Mouse (Mus musculus): ENCODE results near the gene Sult6b2.

Gene Sult6b2

GRCm38 (mm10) chr6:142779045-142779811, 25.1 kb downstream of the Sult6b2 start:
- DNase-seq (ENCODE audit: low spot score) = peak; percentile 48

GRCm38 (mm10) chr6:142776935-142777334, 27.4 kb downstream of the Sult6b2 start:
- no peak for DNase-seq (ENCODE audit: low spot score)

DNA sequence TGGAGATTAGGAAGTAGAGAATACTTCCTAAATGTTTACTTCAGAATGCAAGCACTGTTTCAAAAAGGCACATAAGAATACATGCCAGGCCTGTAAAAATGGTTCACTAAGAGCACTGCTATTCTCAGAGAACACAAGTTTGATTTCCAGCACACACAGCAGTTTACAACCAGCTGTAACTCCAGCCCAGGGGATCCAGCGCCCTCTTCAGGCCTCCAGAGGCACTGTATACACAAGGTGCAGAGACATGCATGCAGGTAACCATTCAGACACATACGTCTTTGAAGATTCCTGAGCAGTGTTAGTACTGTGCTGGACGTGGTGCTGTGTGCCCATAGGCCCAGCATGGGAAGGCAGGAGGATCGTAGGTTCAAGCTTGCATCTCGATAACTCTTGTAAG, 30.7 kb downstream of the Sult6b2 start:
- DNase-seq (ENCODE audit: low spot score) = no peak

- DNase-seq (ENCODE audit: low spot score) = no peak
Observed at GRCm38 (mm10) chr6:142771643-142772042, 32.7 kb downstream of the Sult6b2 start.

- no peak for DNase-seq (ENCODE audit: low spot score)
Observed at GRCm38 (mm10) chr6:142769896-142770295, 34.4 kb downstream of the Sult6b2 start.

DNA sequence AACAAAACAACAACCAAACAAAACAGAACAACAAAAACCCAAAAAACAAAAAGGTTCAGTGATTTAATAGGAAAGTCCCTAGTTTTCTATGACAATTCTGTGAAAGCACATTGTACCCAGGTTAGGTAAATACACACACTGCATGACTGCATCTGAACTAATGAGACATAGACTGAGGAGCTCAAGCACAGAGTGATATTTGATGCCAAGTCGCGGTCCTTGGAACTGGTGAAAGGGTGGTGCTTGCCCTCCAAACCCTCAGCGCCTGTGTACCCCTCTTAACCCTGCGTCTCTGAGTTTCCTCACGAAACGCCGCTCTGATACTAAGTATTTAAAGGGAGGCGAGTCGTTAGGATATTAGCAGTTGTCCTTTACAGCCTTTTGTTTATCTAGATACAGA, 37.0 kb downstream of the Sult6b2 start:
- DNase-seq (ENCODE audit: low spot score) = no peak

- DNase-seq (ENCODE audit: low spot score) = no peak
Observed at GRCm38 (mm10) chr6:142764933-142765332, 39.4 kb downstream of the Sult6b2 start.

GRCm38 (mm10) chr6:142759633-142760032, 44.7 kb downstream of the Sult6b2 start:
- DNase-seq (ENCODE audit: low spot score) = no peak

DNA sequence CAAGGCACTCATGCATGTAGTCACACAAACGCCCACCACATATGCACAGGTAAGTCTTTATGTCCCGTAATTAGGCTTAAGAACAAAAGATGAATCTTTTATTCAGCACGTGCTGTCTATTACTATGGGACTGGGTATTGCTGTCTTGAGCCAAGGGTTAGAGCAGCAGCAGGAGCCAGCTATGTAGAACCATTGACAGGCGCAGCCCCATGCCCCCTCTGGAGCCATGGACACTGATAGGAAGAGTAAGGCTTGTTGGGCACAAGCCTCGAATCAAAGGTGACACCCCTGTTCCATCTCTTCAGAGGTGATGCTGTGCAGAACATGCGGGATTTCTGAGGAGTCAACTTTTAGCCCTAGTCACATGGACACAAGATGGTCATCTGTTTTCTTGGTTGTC, 45.7 kb downstream of the Sult6b2 start:
- DNase-seq (ENCODE audit: low spot score) = no peak

GRCm38 (mm10) chr6:142757976-142758375, 46.3 kb downstream of the Sult6b2 start:
- no peak for DNase-seq (ENCODE audit: low spot score)

- DNase-seq (ENCODE audit: low spot score) = peak; percentile 32
Observed at GRCm38 (mm10) chr6:142757334-142757965, 46.9 kb downstream of the Sult6b2 start.

- DNase-seq (ENCODE audit: low spot score) = peak; percentile 91
Observed at GRCm38 (mm10) chr6:142756507-142757333, 47.6 kb downstream of the Sult6b2 start, which contains the start of gene Cmas. Cmas (plus strand) TSS chr6:142756686.

- peak; percentile 72 for DNase-seq (ENCODE audit: low spot score)
Observed at GRCm38 (mm10) chr6:142752331-142753246, 51.7 kb downstream of the Sult6b2 start.

DNA sequence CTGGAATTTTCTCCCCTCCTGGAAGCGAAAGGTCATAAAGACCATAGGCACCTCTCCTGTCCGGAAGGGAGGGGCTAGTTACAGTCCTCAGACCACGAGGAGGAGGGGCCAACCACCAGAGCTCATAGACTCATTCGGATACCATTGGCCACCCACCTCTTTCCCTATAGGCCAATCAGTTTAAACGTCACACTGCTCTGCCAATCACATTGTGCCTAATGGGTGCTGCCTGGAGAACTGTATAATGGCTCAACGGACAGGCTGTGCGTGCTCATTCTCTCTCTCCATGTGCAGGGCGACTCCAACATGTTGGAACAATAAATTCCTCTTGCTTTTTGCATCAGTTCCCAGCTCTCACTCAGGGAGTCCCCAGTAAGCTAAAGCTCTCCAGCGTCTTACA, 52.9 kb downstream of the Sult6b2 start:
- DNase-seq (ENCODE audit: low spot score) = no peak

DNA sequence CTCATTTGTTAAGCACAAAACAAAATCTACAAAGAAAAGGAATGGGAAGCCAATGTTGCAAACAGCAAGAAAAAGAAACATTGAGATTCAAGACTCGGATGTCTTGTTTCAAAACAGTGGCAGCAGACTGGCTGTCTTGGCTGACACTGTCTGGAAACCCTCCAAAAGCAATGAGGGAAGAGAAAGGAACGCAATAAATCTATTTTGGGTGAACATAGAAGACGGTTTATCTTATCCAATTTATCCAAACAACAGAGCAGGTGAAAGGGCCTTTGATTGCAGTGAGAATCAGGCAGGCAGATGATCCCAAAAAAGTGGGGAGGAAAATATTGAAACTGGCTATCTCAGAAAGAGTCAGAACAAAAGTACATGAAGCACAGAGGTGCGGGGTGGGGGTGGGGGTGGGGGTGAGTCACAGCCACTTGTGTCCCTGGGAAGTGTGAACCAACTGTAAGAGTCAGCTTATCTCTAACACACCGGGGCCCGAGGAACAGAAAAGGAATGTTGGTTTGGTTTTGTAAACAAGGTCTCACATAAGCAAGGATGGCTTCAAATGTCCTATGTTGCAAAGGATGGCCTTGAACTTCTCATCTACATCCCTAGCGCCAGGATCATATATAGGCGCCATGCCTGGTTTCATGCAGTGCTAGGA, 56.1 kb downstream of the Sult6b2 start:
- DNase-seq (ENCODE audit: low spot score) = peak; percentile 28

- no peak for DNase-seq (ENCODE audit: low spot score)
Observed at GRCm38 (mm10) chr6:142747165-142747564, 57.1 kb downstream of the Sult6b2 start.

- DNase-seq (ENCODE audit: low spot score) = peak; percentile 11
Observed at GRCm38 (mm10) chr6:142746765-142747164, 57.5 kb downstream of the Sult6b2 start.

DNA sequence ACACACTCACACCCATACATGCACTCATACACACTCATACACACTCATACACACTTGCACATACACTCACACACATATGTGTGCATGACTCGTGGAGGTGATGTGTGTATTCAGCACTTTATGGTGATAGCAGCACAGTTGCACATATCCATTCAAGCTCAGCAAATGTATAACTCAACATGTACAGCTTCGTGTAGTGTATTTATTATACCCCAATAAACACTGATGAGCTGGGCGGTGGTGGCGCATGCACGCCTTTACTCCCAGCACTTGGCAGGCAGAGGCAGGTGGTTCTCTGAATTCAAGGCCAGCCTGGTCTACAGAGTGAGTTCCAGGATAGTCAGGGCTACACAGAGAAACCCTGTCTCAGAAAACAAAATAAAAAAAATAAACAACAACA, 58.8 kb downstream of the Sult6b2 start:
- no peak for DNase-seq (ENCODE audit: low spot score)

GRCm38 (mm10) chr6:142743193-142743592, 61.1 kb downstream of the Sult6b2 start:
- DNase-seq (ENCODE audit: low spot score) = no peak

DNA sequence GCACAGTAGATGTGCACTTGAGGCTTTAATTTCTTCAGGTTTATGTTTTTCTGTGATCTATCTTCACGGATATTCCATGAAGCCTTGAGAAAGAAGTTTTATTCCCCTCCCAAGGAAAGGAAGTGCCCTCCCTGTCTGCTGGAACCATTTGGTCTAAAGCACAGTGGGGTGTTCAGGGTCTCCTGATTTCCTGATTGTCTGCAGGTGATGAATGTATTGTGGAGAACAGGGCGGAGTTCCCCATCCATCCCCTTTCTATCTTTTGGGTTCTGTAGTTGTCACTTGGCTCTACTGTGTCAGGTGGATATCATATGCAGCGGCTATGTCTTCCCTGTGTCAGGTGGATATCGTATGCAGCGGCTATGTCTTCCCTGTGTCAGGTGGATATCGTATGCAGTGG, 62.5 kb downstream of the Sult6b2 start:
- no peak for DNase-seq (ENCODE audit: low spot score)

DNA sequence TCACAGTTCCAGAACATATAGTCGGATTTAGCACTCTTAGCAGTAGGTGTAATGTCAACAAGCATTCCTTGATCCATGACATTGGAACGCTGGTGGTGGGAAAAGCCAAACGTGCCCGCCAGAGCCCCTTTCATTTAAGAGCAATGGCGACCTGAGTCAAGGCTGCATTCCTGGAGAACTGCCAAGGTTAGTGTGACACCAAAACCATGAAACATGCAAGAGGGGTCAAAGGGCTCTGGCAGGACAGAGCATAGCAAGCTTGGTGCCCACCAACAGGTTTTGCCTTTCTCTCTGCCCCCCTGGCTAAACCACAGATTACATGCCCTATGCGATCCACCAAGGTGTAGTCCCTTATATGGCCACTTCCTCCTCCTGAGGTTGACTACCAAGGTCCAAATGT, 65.7 kb downstream of the Sult6b2 start:
- DNase-seq (ENCODE audit: low spot score) = no peak

Data from lung, postnatal 25 days (tissue).